Mouse (Mus musculus) hindbrain, embryonic 13.5 days (tissue): ENCODE measurements around the gene Scyl3. TPM values are rescaled to one million over a fixed set of nuclear protein-coding genes. Genes with fewer than 3 reads are reported as not detected.

Source experiments
- ATAC-seq: fragments of 200-750 bp; cut with Nextera tagmentation; 2 replicates; pipeline ENCODE4 v1.8.0; 2017; ENCODE audit warnings: moderate TSS enrichment; ENCODE audit not compliant: low FRiP score
- H3K27ac ChIP-seq: fragments of 300-500 bp; sonication (generic); 2 replicates; pipeline ENCODE4 v1.5.1; 2015; ENCODE audit warnings: inconsistent platforms, mild to moderate bottlenecking, moderate library complexity
- H3K27me3 ChIP-seq: fragments of 300-500 bp; sonication (generic); 2 replicates; pipeline ENCODE4 v1.6.1; 2015; ENCODE audit warnings: mild to moderate bottlenecking, inconsistent platforms
- H3K36me3 ChIP-seq: fragments of 300-500 bp; sonication (generic); 2 replicates; pipeline ENCODE4 v1.6.1; 2015; ENCODE audit warnings: mild to moderate bottlenecking, inconsistent platforms
- H3K4me1 ChIP-seq: fragments of 300-500 bp; sonication (generic); replicated peaks from 2 replicates; pipeline ENCODE4 v1.6.1; 2015; ENCODE audit warnings: inconsistent platforms
- H3K4me2 ChIP-seq: fragments of 300-500 bp; sonication (generic); 2 replicates; pipeline ENCODE4 v1.6.1; 2015; ENCODE audit warnings: inconsistent platforms, mild to moderate bottlenecking, moderate library complexity
- H3K4me3 ChIP-seq: fragments of 300-500 bp; sonication (generic); 2 replicates; pipeline ENCODE4 v1.5.1; 2015; ENCODE audit warnings: mild to moderate bottlenecking, inconsistent platforms
- H3K9ac ChIP-seq: fragments of 300-500 bp; sonication (generic); 2 replicates; pipeline ENCODE4 v1.6.1; 2015; ENCODE audit warnings: mild to moderate bottlenecking, inconsistent platforms
- H3K9me3 ChIP-seq: fragments of 300-500 bp; sonication (generic); 2 replicates; pipeline ENCODE4 v1.6.1; 2016; ENCODE audit warnings: inconsistent platforms
- WGBS: fragments of 180-500 bp; shearing (Covaris S2); methylation state at CpG from one replicate; pipeline ENCODE4 v1.1.7; 2015; 5-methylcytosine and 5-hydroxymethylcytosine counted together
- polyA plus RNA-seq: library from polyadenylated mRNA; unstranded; fragments of >200 nt; fragmentation: Nextera tagmentation; extraction: Ambion mirVana; gene quantifications from 2 replicates; pipeline ENCODE4 v1.2.1, GENCODE M21; 2015

Gene Scyl3
- 16.5 and 18.5 TPM in 2 replicates for polyA plus RNA-seq

GRCm38 (mm10) chr1:163928846-163929245, at the start of gene Scyl3:
TSS of gene Scyl3 (plus strand) at chr1:163929100.
- Histone ChIP-seq H3K36me3 (peaks cover 7% of the 10 kb centered on the region), H3K27ac (peak within 1 kb of the TSS; percentile 94), H3K9me3 (no peaks in the 10 kb centered on the region), H3K27me3 (no peaks in the 10 kb centered on the region), H3K9ac (peak within 1 kb of the TSS; percentile 97), H3K4me2 (peak within 1 kb of the TSS; percentile 80), H3K4me1 (peaks cover 27% of the 10 kb centered on the region), H3K4me3 (peak within 1 kb of the TSS; percentile 94)
- no peak for ATAC-seq
- WGBS, result 75% methylated on average over 7 of the region's 7 CpGs

- Histone ChIP-seq H3K9ac (no peak overlapping the region), H3K4me2 (no peak overlapping the region), H3K9me3 (no peaks in the 10 kb centered on the region), H3K27me3 (no peaks in the 10 kb centered on the region), H3K27ac (no peak overlapping the region), H3K4me3 (no peak overlapping the region), H3K36me3 (peaks cover 10% of the 10 kb centered on the region), H3K4me1 (no peaks in the 10 kb centered on the region)
- ATAC-seq, result no peak
Observed at GRCm38 (mm10) chr1:163889629-163890028, 39.3 kb upstream of the Scyl3 start.

GRCm38 (mm10) chr1:163893294-163893693, 35.6 kb upstream of the Scyl3 start:
- peaks cover 4% of the 10 kb centered on the region for H3K36me3 ChIP-seq
- H3K4me2 ChIP-seq, result no peak overlapping the region
- H3K27ac ChIP-seq, result no peak overlapping the region
- H3K4me3 ChIP-seq, result no peak overlapping the region
- no peak for ATAC-seq
- WGBS, result 92% methylated on average over 5 of the region's 5 CpGs
- no peaks in the 10 kb centered on the region for H3K4me1 ChIP-seq
- H3K9me3 ChIP-seq, result no peaks in the 10 kb centered on the region
- H3K27me3 ChIP-seq, result no peaks in the 10 kb centered on the region
- H3K9ac ChIP-seq, result no peak overlapping the region

GRCm38 (mm10) chr1:163893774-163894527, 34.9 kb upstream of the Scyl3 start:
- Histone ChIP-seq H3K9me3 (no peaks in the 10 kb centered on the region), H3K4me3 (no peak overlapping the region), H3K27me3 (no peaks in the 10 kb centered on the region), H3K36me3 (peaks cover 4% of the 10 kb centered on the region), H3K27ac (no peak overlapping the region), H3K4me1 (no peaks in the 10 kb centered on the region), H3K4me2 (no peak overlapping the region), H3K9ac (no peak overlapping the region)
- ATAC-seq, result no peak
- 81% methylated on average over 11 of the region's 11 CpGs for WGBS

- Histone ChIP-seq H3K4me2 (no peak overlapping the region), H3K9me3 (no peaks in the 10 kb centered on the region), H3K4me3 (no peak overlapping the region), H3K4me1 (no peaks in the 10 kb centered on the region), H3K36me3 (peaks cover 15% of the 10 kb centered on the region; the same call in 1 of the 2 replicates), H3K27me3 (no peaks in the 10 kb centered on the region), H3K9ac (no peak overlapping the region), H3K27ac (no peak overlapping the region)
- WGBS, result 79% methylated on average over 5 of the region's 5 CpGs
- ATAC-seq, result no peak
Observed at GRCm38 (mm10) chr1:163898291-163898764, 30.6 kb upstream of the Scyl3 start.

DNA sequence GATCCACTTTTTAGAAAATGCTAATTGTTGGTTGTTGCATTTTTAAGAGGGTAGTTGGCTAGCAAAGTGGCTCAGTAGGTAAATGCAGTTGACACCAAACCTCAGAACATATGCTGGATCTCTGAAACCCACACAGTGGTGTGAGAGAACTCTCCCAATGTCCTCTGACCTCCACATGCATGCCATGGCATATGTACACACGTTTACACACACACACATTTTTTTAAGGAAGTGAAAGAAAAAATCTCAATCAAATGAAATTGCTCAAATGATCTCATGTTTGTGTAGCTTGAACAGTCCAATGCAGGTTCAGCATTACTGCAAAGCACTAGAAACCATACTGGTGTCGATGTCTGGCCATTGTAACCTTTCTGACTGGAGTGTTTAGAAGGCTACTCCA, 29.3 kb upstream of the Scyl3 start:
- Histone ChIP-seq H3K4me2 (no peak overlapping the region), H3K9ac (no peak overlapping the region), H3K4me3 (no peak overlapping the region), H3K27me3 (no peaks in the 10 kb centered on the region), H3K9me3 (no peaks in the 10 kb centered on the region), H3K4me1 (no peaks in the 10 kb centered on the region), H3K36me3 (peaks cover 15% of the 10 kb centered on the region; the same call in 1 of the 2 replicates), H3K27ac (no peak overlapping the region)
- WGBS, result 92% methylated on average over 2 of the region's 2 CpGs
- ATAC-seq, result no peak

DNA sequence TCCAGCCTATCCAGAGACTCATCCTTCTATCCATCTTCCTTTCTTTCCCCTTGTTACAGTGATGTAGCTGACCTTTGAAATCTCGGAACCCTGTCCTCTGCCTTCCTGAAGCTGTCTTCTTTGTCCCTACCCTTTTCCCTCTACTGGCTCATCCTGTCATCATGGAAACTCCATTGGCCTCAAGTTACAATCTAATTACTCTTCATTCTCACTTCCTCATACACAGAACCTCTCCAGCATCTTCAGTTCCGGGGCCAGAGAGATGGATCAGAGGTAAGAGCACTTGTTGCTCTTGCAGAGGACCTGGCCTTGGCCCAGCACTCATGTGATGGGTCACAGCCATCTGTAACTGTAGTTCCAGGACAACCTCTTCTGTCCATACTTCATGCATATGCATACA, 28.7 kb upstream of the Scyl3 start:
- H3K27ac ChIP-seq, result no peak overlapping the region
- WGBS, result 86% methylated on average over 2 of the region's 2 CpGs
- no peak overlapping the region for H3K4me2 ChIP-seq
- H3K9me3 ChIP-seq, result no peaks in the 10 kb centered on the region
- H3K27me3 ChIP-seq, result no peaks in the 10 kb centered on the region
- H3K9ac ChIP-seq, result no peak overlapping the region
- no peaks in the 10 kb centered on the region for H3K4me1 ChIP-seq
- no peak for ATAC-seq
- H3K4me3 ChIP-seq, result no peak overlapping the region
- peaks cover 15% of the 10 kb centered on the region; the same call in 1 of the 2 replicates for H3K36me3 ChIP-seq

DNA sequence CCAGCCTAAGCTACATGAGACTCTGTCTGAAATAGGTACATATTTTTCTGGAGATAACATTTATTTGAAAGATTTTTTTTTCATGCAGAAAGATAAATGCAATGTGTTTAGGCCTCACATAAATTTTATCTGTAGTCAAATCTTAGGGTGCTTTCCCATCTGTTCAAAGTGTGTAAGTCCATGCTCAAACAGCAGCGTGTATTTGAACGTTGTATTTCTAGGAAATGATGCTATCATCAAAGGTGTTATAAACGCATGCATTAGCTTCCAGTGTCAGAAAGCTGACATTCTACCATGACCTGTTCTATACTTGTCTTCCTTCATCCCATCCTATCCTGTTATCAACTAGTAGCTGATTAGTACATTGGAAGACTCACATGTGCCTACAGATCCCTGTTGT, 25.5 kb upstream of the Scyl3 start:
- peaks cover 15% of the 10 kb centered on the region; the same call in 1 of the 2 replicates for H3K36me3 ChIP-seq
- no peaks in the 10 kb centered on the region for H3K9me3 ChIP-seq
- no peak for ATAC-seq
- H3K4me1 ChIP-seq, result no peaks in the 10 kb centered on the region
- H3K27me3 ChIP-seq, result no peaks in the 10 kb centered on the region
- H3K4me2 ChIP-seq, result no peak overlapping the region
- 96% methylated on average over 3 of the region's 3 CpGs for WGBS
- H3K4me3 ChIP-seq, result no peak overlapping the region
- no peak overlapping the region for H3K9ac ChIP-seq
- no peak overlapping the region for H3K27ac ChIP-seq

DNA sequence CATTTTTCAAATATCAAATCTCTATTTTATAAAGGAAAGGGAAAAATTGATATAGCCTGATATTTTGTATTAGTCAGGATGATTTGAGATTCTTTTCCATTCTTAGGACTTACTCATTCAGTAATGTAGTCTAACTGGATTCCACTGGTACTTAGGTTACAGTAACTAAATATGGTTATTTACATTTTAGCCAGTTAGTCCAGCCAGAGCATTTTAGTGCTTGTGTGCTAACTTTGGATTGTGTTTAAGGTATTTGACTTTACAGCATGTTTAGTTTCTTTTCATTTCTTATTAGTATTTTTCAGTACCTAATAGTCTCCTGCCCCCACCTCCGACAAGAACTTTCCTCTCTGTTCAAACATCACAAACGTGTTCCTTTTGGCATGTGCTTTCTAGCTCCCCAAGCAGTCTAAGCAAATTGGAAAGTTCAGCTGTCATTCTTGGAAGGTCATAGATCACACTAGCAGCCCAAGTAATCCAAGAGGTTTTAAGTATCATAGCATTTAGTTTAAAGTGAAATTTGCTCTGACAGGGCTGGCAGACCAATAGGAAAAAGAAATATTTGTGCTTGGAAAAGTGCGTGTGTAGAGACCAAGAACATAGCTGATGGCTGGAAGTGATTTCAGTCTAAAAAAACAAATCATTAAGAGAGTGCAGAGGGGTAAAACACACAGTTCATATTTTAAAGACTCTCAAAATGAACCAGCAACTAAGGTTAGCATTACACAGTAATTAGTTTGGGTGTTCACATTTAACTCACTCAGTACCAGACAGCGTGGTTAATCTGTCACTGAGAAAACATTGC, 21.7 kb upstream of the Scyl3 start:
- Histone ChIP-seq H3K4me1 (no peaks in the 10 kb centered on the region), H3K27ac (no peak overlapping the region), H3K4me3 (no peak overlapping the region), H3K27me3 (no peaks in the 10 kb centered on the region), H3K36me3 (no peaks in the 10 kb centered on the region; the same call in none of the 2 replicates), H3K9me3 (no peaks in the 10 kb centered on the region), H3K4me2 (no peak overlapping the region), H3K9ac (no peak overlapping the region)
- WGBS, result 75% methylated on average over 4 of the region's 4 CpGs
- no peak for ATAC-seq

- H3K4me2 ChIP-seq, result no peak overlapping the region
- H3K9me3 ChIP-seq, result no peaks in the 10 kb centered on the region
- H3K4me1 ChIP-seq, result no peaks in the 10 kb centered on the region
- H3K9ac ChIP-seq, result no peak overlapping the region
- no peak for ATAC-seq
- peaks cover 5% of the 10 kb centered on the region; the same call in 1 of the 2 replicates for H3K36me3 ChIP-seq
- no peak overlapping the region for H3K27ac ChIP-seq
- H3K27me3 ChIP-seq, result no peaks in the 10 kb centered on the region
- 73% methylated on average over 11 of the region's 11 CpGs for WGBS
- no peak overlapping the region for H3K4me3 ChIP-seq
Observed at GRCm38 (mm10) chr1:163908389-163908788, 20.5 kb upstream of the Scyl3 start.

- Histone ChIP-seq H3K9me3 (no peaks in the 10 kb centered on the region), H3K4me3 (no peak overlapping the region), H3K4me2 (no peak overlapping the region), H3K36me3 (peaks cover 9% of the 10 kb centered on the region), H3K27ac (no peak overlapping the region), H3K9ac (no peak overlapping the region), H3K27me3 (no peaks in the 10 kb centered on the region), H3K4me1 (no peaks in the 10 kb centered on the region)
- 8% methylated on average over 2 of the region's 2 CpGs for WGBS
- ATAC-seq, result peak; percentile 67; the same call in 1 of the 2 replicates
Observed at GRCm38 (mm10) chr1:163910343-163910742, 18.6 kb upstream of the Scyl3 start.

GRCm38 (mm10) chr1:163910785-163911184, 18.1 kb upstream of the Scyl3 start:
- no peak overlapping the region for H3K4me3 ChIP-seq
- no peaks in the 10 kb centered on the region for H3K9me3 ChIP-seq
- peaks cover 12% of the 10 kb centered on the region for H3K36me3 ChIP-seq
- H3K4me2 ChIP-seq, result no peak overlapping the region
- no peak overlapping the region for H3K9ac ChIP-seq
- H3K27me3 ChIP-seq, result no peaks in the 10 kb centered on the region
- whole genome bisulfite sequencing, result 96% methylated on average over 9 of the region's 9 CpGs
- no peaks in the 10 kb centered on the region for H3K4me1 ChIP-seq
- no peak overlapping the region for H3K27ac ChIP-seq
- no peak for ATAC-seq
